Mouse (Mus musculus) erythroblast, embryonic 14.5 days (primary cell): ENCODE data around the gene Igfbp4.

Source experiments
- GATA1 ChIP-seq: IDR thresholded peaks from 2 replicates; pipeline ENCODE4 v1.6.1; 2012; ENCODE audit warnings: low read length, inconsistent platforms, mixed read lengths
- TAL1 ChIP-seq: IDR thresholded peaks from 3 replicates; pipeline ENCODE4 v1.6.1; 2012; ENCODE audit warnings: low read length, inconsistent platforms, mixed read lengths

DNA sequence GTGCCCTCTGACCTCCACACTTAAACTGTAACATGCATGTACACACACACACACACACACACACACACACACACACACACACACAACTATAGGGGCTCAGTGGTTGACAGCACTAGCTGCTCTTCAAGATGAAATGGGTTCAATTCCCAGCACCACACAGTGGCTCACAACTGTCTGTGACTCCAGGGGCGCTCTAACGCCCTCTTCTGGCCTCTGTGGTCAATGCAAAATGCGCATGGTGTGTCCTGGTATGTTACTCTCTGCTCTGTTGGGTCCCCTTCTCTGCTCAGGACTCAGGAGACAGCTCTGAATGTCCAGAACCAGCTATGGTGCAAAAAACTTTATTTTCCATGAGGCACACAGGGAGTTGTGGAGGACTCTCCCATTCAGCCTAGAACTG, 24.3 kb downstream of the Igfbp4 start:
- TF ChIP-seq GATA1 (no peak), TAL1 (no peak)
